Mouse (Mus musculus) forebrain, embryonic 10.5 days (tissue): ENCODE measurements around the gene Mtr. TPM values are rescaled to one million over a fixed set of nuclear protein-coding genes. Genes with fewer than 3 reads are reported as not detected.
A peak's percentile ranks its signal among the peaks of the same experiment; 100 is the strongest.

Experiments used
- DNase-seq: peaks from one replicate; pipeline ENCODE4 v3.0.0-alpha.2; 2017; ENCODE audit warnings: low spot score; ENCODE audit errors: extremely low spot score
- H3K27ac ChIP-seq: fragments of 300-500 bp; sonication (generic); 2 replicates; pipeline ENCODE4 v1.5.1; 2016; ENCODE audit warnings: mild to moderate bottlenecking
- H3K27me3 ChIP-seq: fragments of 300-500 bp; sonication (generic); 2 replicates; pipeline ENCODE4 v1.6.1; 2016; ENCODE audit warnings: mild to moderate bottlenecking; ENCODE audit not compliant: poor library complexity, severe bottlenecking
- H3K36me3 ChIP-seq: fragments of 300-500 bp; sonication (generic); replicated peaks from 2 replicates; pipeline ENCODE4 v1.6.1; 2016; ENCODE audit warnings: mild to moderate bottlenecking, moderate library complexity
- H3K4me1 ChIP-seq: fragments of 300-500 bp; sonication (generic); 2 replicates; pipeline ENCODE4 v1.6.1; 2016
- H3K4me3 ChIP-seq: fragments of 300-500 bp; sonication (generic); 2 replicates; pipeline ENCODE4 v1.5.1; 2016; ENCODE audit warnings: mild to moderate bottlenecking, moderate library complexity
- H3K9me3 ChIP-seq: fragments of 300-500 bp; sonication (generic); 2 replicates; pipeline ENCODE4 v1.6.1; 2016; ENCODE audit warnings: mild to moderate bottlenecking, moderate library complexity
- WGBS: fragments of 180-500 bp; shearing (Covaris S2); methylation state at CpG from one replicate; pipeline ENCODE4 v1.1.7; 2016; 5-methylcytosine and 5-hydroxymethylcytosine counted together
- polyA plus RNA-seq: library from polyadenylated mRNA; unstranded; fragments of >200 nt; fragmentation: Nextera tagmentation; extraction: Ambion mirVana; gene quantifications from 2 replicates; pipeline ENCODE4 v1.2.1, GENCODE M21; 2016

Mtr gene
- polyA plus RNA-seq, 1 experiment from 2014 or later, result 20.5 TPM

DNA sequence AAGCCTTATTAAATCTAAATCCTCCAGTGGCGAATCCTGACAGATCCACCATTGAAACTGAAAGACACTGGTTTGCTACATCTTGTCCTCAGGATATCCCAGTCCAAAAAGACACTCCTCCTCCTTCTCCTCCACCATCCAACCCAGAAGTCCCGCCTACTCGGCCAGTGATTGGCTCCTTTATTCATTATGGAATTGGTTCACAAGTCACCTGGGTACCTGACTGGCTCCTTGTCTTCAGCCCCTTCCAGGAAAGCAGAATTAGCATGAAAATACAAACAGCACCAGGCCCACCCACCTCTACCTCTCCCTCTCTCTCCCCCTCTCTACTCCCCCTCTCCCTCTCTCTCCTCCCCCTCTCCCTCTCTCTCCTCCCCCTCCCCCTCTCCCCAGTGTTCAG is 81.2 kb downstream of the Mtr start:
- Histone ChIP-seq H3K4me1 (peaks cover 13% of the 10 kb centered on the region), H3K4me3 (no peak overlapping the region; the same call in 1 of the 2 replicates), H3K9me3 (no peaks in the 10 kb centered on the region), H3K27me3 (no peaks in the 10 kb centered on the region), H3K27ac (no peak overlapping the region), H3K36me3 (peaks cover 5% of the 10 kb centered on the region; the same call in 1 of the 2 replicates)
- 21% methylated on average over 3 of the region's 3 CpGs for WGBS
- no peak for DNase-seq

DNA sequence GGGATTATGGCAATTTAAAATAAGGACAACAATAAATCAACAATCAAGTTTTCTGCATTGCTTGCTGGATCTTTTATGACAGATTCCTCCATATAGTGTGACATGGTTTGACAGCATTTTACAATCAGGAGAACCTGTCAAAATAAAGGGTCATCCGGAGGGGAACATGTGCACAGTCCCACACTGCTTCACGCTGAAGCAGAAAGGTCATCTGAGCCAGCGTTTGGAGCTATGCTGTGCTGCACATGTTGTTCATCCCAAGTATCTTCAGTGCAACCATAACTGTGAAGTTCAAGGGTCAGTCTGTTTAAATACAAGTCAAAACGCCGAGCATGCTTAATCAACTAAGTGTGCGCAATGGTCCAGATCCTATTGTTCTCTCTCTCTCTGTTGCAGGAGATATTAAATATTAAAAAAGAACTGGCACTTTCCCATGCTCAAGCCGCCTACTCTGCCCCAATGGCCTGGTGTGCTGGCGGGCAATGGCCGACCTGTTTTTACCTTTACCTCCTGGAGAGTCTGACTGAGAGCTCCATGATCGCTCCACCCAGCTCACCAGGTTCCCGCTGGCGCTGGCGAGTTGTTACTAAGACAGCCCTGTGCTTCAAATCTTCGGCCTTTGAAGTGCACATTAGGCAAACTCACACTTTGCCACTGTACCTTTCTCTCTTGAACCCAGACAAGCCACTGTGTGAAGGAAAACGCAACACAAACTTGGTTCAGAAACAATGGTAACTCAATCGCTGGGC is 81.8 kb downstream of the Mtr start:
- Histone ChIP-seq H3K27me3 (no peaks in the 10 kb centered on the region), H3K36me3 (peaks cover 5% of the 10 kb centered on the region; the same call in 1 of the 2 replicates), H3K4me3 (no peak overlapping the region; the same call in 1 of the 2 replicates), H3K9me3 (no peaks in the 10 kb centered on the region), H3K4me1 (peaks cover 13% of the 10 kb centered on the region), H3K27ac (no peak overlapping the region)
- WGBS, result 42% methylated on average over 16 of the region's 16 CpGs
- DNase-seq, result no peak

DNA sequence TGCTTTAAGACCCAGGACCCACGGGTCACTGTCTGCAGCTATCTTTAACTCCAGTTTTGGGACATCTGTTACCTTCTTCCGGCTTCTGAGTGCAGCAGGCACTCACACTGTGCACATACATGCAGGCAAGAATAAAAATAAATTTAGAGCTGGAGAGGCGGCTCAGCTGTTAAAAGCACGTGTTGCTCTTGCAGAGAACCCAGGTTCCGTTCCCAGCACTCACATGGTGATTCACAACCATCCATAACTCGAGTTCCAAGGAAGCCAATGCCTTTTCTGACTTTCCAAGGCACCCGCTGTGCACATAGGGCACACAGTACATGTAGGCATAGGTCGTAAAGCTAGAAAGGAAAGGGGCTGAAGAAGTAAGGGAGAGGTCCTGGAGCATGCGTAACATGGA is 90.6 kb downstream of the Mtr start:
- no peaks in the 10 kb centered on the region for H3K36me3 ChIP-seq
- WGBS, result 91% methylated on average over 9 of the region's 9 CpGs

DNA sequence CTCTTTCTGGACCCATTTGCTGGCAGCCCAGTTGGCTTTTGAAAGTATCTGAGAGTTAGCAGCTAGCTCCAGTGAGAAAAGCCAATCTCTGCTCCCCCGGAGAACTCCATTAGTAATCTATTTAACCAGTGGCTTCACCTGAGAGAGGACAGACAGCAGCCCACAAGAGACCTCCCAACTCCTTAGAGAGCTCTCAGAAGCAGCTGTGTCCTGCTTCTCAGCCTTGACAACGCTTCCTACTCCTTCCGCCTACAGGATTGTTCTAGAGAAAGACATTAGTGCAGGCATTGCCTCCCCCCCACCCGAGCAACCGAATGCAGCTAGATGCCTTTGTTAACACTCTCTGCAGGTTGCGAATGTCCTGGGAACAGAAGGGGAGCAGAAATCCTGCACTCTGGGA is 91.5 kb downstream of the Mtr start:
- no peaks in the 10 kb centered on the region for H3K36me3 ChIP-seq
- peak overlapping the region; percentile 26 for H3K27ac ChIP-seq
- no peak overlapping the region for H3K4me3 ChIP-seq
- WGBS, result 25% methylated on average over 6 of the region's 6 CpGs
- H3K27me3 ChIP-seq, result no peaks in the 10 kb centered on the region
- DNase-seq, result no peak
- no peaks in the 10 kb centered on the region for H3K9me3 ChIP-seq
- H3K4me1 ChIP-seq, result peaks cover 7% of the 10 kb centered on the region

More for the DNA sequence above, 90.6 kb downstream of the Mtr start:
- Histone ChIP-seq H3K9me3 (no peaks in the 10 kb centered on the region), H3K4me1 (peaks cover 7% of the 10 kb centered on the region), H3K27ac (no peak overlapping the region), H3K27me3 (no peaks in the 10 kb centered on the region), H3K4me3 (no peak overlapping the region)
- no peak for DNase-seq

DNA sequence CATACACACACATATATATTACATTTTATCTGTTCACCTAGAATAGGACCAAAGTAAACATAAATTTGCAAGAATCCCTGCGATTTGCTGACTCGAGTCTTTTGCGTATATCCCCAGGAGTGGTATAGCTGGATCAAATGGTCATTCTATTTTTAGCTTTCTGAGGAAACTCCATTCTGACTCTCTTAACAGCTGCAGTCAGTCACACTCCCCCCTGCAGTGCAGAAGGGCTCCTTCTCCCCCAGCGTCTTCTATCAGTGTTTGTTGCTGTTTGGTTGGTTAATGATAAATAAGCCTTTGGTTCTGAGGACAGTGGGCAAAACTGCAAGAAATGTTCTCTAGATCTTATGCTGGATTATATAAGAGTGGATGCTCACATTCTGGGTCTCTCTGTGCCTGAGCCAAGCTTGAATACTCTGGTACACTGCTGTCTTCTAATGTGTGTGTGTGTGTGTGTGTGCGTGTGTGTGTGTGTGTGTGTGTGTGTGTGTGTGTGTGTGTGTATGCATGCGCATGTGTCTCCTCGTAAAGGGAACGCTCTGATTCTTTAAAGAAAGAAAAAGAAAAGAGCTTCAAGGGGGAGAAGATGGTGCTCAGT is 92.4 kb downstream of the Mtr start:
- Histone ChIP-seq H3K9me3 (no peaks in the 10 kb centered on the region), H3K36me3 (no peaks in the 10 kb centered on the region), H3K4me1 (peaks cover 7% of the 10 kb centered on the region), H3K27ac (no peak overlapping the region), H3K27me3 (no peaks in the 10 kb centered on the region), H3K4me3 (no peak overlapping the region)
- WGBS, result 78% methylated on average over 8 of the region's 8 CpGs
- no peak for DNase-seq

DNA sequence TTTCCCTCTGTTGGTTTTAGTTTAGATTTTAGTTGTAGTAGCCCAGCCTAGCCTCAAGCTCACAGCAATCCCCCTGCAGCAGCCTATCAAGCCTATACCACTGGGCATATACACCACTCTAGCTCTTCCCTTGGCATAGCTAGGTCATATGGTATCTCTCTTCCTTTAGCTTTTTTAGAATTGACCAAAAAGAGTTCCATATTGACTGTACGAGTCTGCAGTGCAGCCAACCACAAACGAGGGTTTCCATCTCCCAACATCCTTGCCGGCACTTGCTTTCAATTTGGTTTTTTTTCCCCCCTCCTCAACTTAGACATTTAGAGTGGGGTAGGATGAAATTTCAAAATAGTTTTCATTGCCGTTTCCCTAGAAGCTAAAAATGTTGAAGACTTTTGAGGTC is 95.5 kb downstream of the Mtr start:
- H3K4me1 ChIP-seq, result peaks cover 17% of the 10 kb centered on the region
- no peak overlapping the region for H3K4me3 ChIP-seq
- H3K36me3 ChIP-seq, result no peaks in the 10 kb centered on the region
- DNase-seq, result no peak
- H3K27ac ChIP-seq, result no peak overlapping the region
- 91% methylated on average over 4 of the region's 4 CpGs for WGBS
- H3K9me3 ChIP-seq, result no peaks in the 10 kb centered on the region
- H3K27me3 ChIP-seq, result no peaks in the 10 kb centered on the region

DNA sequence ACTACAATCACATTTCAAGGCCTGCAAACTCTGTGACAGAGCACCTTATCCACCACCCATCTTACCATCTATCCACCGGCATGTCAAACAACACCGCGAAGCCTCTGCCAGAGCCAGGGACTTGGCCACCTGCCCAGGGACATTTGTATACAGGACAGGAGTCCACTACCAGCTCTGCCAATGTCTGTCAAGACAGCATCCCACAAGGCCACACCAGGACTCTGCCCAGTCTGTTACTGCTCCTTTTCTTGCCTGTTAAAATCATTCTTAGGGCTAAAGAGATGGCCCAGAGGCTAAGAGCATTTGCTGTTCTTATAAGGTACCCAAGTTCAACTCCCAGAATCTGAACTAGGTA is 97.8 kb downstream of the Mtr start:
- Histone ChIP-seq H3K27ac (no peak overlapping the region), H3K4me3 (no peak overlapping the region), H3K36me3 (no peaks in the 10 kb centered on the region), H3K27me3 (no peaks in the 10 kb centered on the region), H3K9me3 (no peaks in the 10 kb centered on the region), H3K4me1 (peaks cover 9% of the 10 kb centered on the region; the same call in 1 of the 2 replicates)
- WGBS, result 94% methylated on average over 3 of the region's 3 CpGs
- DNase-seq, result no peak

DNA sequence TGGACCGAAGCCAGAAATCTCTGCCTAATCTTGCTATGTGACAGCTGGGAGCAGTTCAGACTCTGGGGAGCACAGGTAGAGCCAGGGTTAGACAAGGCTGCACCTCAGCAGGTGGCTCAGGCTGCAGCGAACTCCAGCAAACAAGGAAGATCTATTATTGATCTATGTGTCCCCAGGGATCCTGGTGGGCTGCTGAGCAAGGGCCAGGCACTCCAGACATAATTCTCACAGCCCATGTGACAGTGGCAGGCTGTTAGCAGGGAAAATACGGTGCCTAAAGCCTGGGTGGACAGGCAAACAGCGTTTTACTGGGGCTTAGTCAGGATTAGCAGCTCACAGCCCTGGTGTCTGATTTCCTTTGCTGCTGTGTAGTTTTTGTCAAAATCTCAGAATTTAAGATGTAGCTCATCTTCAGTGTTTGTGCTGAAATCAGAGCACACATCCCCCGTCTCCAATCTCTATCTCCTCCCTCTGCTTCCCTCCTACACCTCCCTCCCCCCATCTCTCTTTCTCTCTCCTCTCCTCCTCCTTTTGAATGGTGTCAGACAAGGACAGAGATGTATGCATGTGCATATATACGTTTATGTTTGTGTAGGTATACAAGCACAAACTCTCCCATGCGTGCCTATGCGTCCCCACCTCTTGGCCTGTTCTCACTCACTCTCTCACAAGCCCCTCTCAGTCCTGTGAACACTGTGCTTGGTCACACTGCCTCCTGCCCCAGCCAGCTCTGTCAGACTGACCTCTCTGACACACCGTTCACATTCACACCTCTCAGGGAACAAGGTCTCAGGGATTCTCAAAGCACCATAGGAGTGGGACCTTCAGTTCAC is 98.4 kb downstream of the Mtr start:
- Histone ChIP-seq H3K27ac (no peak overlapping the region), H3K4me1 (peaks cover 9% of the 10 kb centered on the region; the same call in 1 of the 2 replicates), H3K27me3 (no peaks in the 10 kb centered on the region), H3K36me3 (no peaks in the 10 kb centered on the region), H3K9me3 (no peaks in the 10 kb centered on the region), H3K4me3 (no peak overlapping the region)
- WGBS, result 65% methylated on average over 9 of the region's 9 CpGs
- DNase-seq, result no peak

DNA sequence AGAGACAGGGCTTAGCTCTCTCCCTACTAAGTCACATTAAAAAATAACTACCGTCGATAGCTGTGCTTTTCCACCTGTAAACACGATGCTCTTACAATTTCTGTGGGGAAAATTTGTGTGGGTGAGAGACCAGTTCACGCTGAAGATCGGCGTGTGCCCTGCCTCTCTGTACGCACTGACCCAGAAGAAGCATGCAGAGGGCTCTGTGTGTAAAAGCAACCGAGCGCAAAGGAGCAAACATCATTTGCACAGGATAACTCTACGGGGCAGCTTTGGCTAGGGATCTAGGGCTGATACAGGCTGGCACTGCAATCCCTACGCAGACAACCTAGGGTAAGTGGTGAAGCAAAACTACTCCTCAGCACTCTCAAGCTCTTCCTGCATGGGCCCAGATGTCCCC is 104.0 kb downstream of the Mtr start:
- 83% methylated on average over 11 of the region's 11 CpGs for WGBS
- H3K4me1 ChIP-seq, result peaks cover 4% of the 10 kb centered on the region; the same call in 1 of the 2 replicates
- no peak overlapping the region for H3K4me3 ChIP-seq
- no peak overlapping the region for H3K27ac ChIP-seq
- DNase-seq, result no peak
- H3K36me3 ChIP-seq, result no peaks in the 10 kb centered on the region
- no peaks in the 10 kb centered on the region for H3K27me3 ChIP-seq
- H3K9me3 ChIP-seq, result no peaks in the 10 kb centered on the region

DNA sequence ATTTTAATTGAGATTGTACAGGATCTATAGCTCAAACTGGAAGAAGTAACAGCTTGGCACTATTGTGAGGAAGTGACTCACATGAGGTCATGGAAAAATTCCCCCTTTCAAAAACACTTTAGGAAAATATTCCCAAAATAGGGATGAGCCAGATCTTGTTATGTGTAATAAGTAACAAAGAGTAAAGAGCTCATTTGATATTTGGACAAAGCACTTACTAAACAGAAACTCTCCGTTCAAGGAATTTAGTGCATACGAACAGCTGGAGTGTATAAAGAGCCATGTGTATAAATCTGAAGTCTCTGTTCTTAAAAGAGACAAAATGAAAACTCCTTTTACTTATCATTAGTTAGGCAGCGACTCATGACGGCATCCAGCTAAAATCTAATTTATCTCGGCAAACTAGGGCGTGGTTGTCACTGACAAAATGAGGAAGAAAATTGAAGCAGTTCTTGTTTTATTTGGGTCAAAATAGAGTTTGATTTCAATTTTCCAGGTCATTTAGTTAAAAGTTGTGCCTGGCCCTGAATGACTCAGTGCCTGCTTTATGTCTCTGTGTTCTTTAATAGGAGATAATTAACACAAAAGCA is 110.9 kb downstream of the Mtr start:
- Histone ChIP-seq H3K4me1 (no peaks in the 10 kb centered on the region), H3K27ac (no peak overlapping the region), H3K36me3 (no peaks in the 10 kb centered on the region), H3K4me3 (no peak overlapping the region), H3K9me3 (no peaks in the 10 kb centered on the region), H3K27me3 (no peaks in the 10 kb centered on the region)
- no peak for DNase-seq
- 87% methylated on average over 6 of the region's 6 CpGs for WGBS

DNA sequence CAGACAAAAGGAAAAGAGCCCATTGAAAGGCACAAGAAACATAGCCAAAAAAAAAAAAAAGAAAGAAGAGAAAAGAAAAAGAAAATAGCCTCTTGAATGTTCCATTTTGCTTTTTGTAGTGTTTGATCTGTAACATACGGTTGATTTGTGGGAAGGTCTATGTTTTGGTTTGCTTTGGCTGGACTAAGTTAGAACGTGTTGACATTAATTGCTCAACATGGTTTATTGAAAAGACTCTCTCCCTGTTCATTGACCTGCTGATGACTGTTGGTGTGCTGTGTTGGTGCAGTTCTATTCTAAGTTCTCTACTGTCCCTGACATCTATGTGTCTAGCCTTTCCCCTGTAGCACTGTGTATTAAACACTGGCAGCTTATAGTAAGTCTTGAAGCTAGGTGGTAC is 111.5 kb downstream of the Mtr start:
- no peak overlapping the region for H3K27ac ChIP-seq
- WGBS, result 88% methylated on average over 2 of the region's 2 CpGs
- no peaks in the 10 kb centered on the region for H3K4me1 ChIP-seq
- DNase-seq, result no peak
- H3K4me3 ChIP-seq, result no peak overlapping the region
- no peaks in the 10 kb centered on the region for H3K9me3 ChIP-seq
- no peaks in the 10 kb centered on the region for H3K27me3 ChIP-seq
- no peaks in the 10 kb centered on the region for H3K36me3 ChIP-seq

DNA sequence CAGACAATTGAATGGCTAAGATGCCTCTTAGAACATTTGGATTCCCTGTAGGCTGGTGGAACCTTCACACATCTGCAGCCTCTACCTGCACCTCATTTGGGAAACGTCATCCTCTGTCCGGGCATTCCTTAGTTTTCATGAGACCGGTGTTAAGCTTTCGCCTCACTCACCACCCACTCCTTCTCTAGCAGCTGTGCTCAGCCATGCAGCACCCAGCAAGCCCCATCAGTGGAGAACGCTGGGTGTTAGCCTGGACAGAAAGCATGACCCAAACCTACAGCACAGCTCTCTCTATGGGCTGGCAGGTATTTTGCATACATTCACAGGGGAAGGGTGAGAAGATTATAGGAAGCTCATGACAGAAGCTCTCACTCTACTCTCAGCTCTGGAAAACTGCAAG is 114.6 kb downstream of the Mtr start:
- 92% methylated on average over 5 of the region's 5 CpGs for WGBS

More for the DNA sequence above, 114.6 kb downstream of the Mtr start:
- Histone ChIP-seq H3K4me3 (no peak overlapping the region), H3K27me3 (no peaks in the 10 kb centered on the region), H3K36me3 (no peaks in the 10 kb centered on the region), H3K27ac (no peak overlapping the region), H3K4me1 (no peaks in the 10 kb centered on the region), H3K9me3 (no peaks in the 10 kb centered on the region)
- DNase-seq, result no peak
